Mouse (Mus musculus) CH12.LX (cell line): Measurements from ENCODE around the gene Ubr4. TPM values are rescaled to one million over a fixed set of nuclear protein-coding genes. Genes with fewer than 3 reads are reported as not detected.

ENCODE experiments used
- DNase-seq: peaks from one replicate; pipeline ENCODE4 v3.0.0-alpha.2; 2013; ENCODE audit errors: extremely low read depth
- H3K27ac ChIP-seq: 2 replicates; pipeline ENCODE4 v1.5.1; 2012; ENCODE audit warnings: low read depth, mild to moderate bottlenecking, control low read depth, moderate library complexity; ENCODE audit not compliant: insufficient read depth
- H3K27me3 ChIP-seq: replicated peaks from 2 replicates; pipeline ENCODE3; 2012; ENCODE audit warnings: inconsistent platforms
- H3K36me3 ChIP-seq, 2 experiments: replicated peaks in 1 of 2; 2 replicates each; pipeline versions ENCODE3 to v1.6.1; 2012; ENCODE audit warnings: inconsistent platforms in 1 of 2, low read length in 1 of 2, mild to moderate bottlenecking in 1 of 2, mixed read lengths in 1 of 2, moderate library complexity in 1 of 2; ENCODE audit not compliant: control insufficient read depth in 1 of 2, insufficient read depth in 1 of 2
- H3K4me1 ChIP-seq, 2 experiments: 2 replicates each; pipeline ENCODE4 v1.6.1; 2012; ENCODE audit warnings: inconsistent platforms in 1 of 2, moderate library complexity in 1 of 2; ENCODE audit not compliant: insufficient read depth in 2 of 2, control insufficient read depth in 1 of 2
- H3K4me2 ChIP-seq: 2 replicates; pipeline ENCODE4 v1.6.1; 2012; ENCODE audit warnings: low read depth, mild to moderate bottlenecking, control low read depth; ENCODE audit not compliant: poor library complexity, insufficient read depth, severe bottlenecking
- H3K4me3 ChIP-seq, 3 experiments: fragments of 150-350 bp in 1 of 3; sonication (generic) in 1 of 3; replicated peaks in 1 of 3; 2 replicates each; pipeline versions ENCODE3 to v1.5.1; 2011 to 2012; ENCODE audit warnings: low read depth in 2 of 3, low read length in 2 of 3, mild to moderate bottlenecking in 2 of 3, moderate library complexity in 2 of 3, control low read depth in 1 of 3, improper control_type of control experiment in 1 of 3, inconsistent platforms in 1 of 3, mixed read lengths in 1 of 3; ENCODE audit not compliant: poor library complexity in 1 of 3
- H3K79me2 ChIP-seq: replicated peaks from 2 replicates; pipeline ENCODE4 v1.6.1; 2012; ENCODE audit warnings: mild to moderate bottlenecking, moderate library complexity; ENCODE audit not compliant: control insufficient read depth, poor library complexity, insufficient read depth, severe bottlenecking; ENCODE audit errors: extremely low read depth
- H3K9ac ChIP-seq: 2 replicates; pipeline ENCODE4 v1.6.1; 2012; ENCODE audit warnings: low read depth, mild to moderate bottlenecking, control low read depth, moderate library complexity; ENCODE audit not compliant: insufficient read depth
- H3K9me3 ChIP-seq: replicated peaks from 2 replicates; pipeline ENCODE3; 2012; ENCODE audit warnings: low read length, inconsistent platforms, mixed read lengths
- CHD2 ChIP-seq: IDR thresholded peaks from 2 replicates; pipeline ENCODE4 v1.6.1; 2011; ENCODE audit warnings: low read length, improper control_type of control experiment
- E2F4 ChIP-seq: IDR thresholded peaks from 2 replicates; pipeline ENCODE4 v1.6.1; 2011; ENCODE audit warnings: low read depth, low read length, improper control_type of control experiment; ENCODE audit not compliant: insufficient replicate concordance
- ELF1 ChIP-seq: IDR thresholded peaks from 2 replicates; pipeline ENCODE4 v1.6.1; 2014; ENCODE audit warnings: low read depth, mild to moderate bottlenecking, inconsistent platforms, low read length, improper control_type of control experiment
- GABPA ChIP-seq: IDR thresholded peaks from 2 replicates; pipeline ENCODE4 v1.6.1; 2012; ENCODE audit warnings: low read depth, low read length, improper control_type of control experiment, inconsistent platforms; ENCODE audit not compliant: insufficient replicate concordance
- HCFC1 ChIP-seq: IDR thresholded peaks from 2 replicates; pipeline ENCODE4 v1.6.1; 2012; ENCODE audit warnings: low read depth, mild to moderate bottlenecking, inconsistent platforms, low read length, improper control_type of control experiment
- IRF4 ChIP-seq: IDR thresholded peaks from 2 replicates; pipeline ENCODE4 v1.6.1; 2014; ENCODE audit warnings: low read depth, mild to moderate bottlenecking, inconsistent platforms, low read length, improper control_type of control experiment
- KAT2A ChIP-seq: IDR thresholded peaks from 2 replicates; pipeline ENCODE4 v1.6.1; 2012; ENCODE audit warnings: low read length, improper control_type of control experiment, inconsistent platforms; ENCODE audit not compliant: insufficient replicate concordance
- MAFK ChIP-seq: IDR thresholded peaks from 2 replicates; pipeline ENCODE4 v1.6.1; 2011; ENCODE audit warnings: low read length, improper control_type of control experiment; ENCODE audit not compliant: insufficient replicate concordance
- MAX ChIP-seq: IDR thresholded peaks from 2 replicates; pipeline ENCODE4 v1.6.1; 2011; ENCODE audit warnings: low read length, improper control_type of control experiment
- MAZ ChIP-seq: IDR thresholded peaks from 2 replicates; pipeline ENCODE4 v1.6.1; 2012; ENCODE audit warnings: low read depth, mild to moderate bottlenecking, inconsistent platforms, low read length, improper control_type of control experiment, moderate library complexity
- NRF1 ChIP-seq: IDR thresholded peaks from 2 replicates; pipeline ENCODE4 v1.6.1; 2014; ENCODE audit warnings: low read depth, mild to moderate bottlenecking, inconsistent platforms, low read length, improper control_type of control experiment, moderate library complexity
- POLR2A ChIP-seq: IDR thresholded peaks from 2 replicates; pipeline ENCODE4 v1.6.1; 2011; ENCODE audit warnings: low read depth, mild to moderate bottlenecking, improper control_type of control experiment, low read length
- POLR2AphosphoS2 ChIP-seq: IDR thresholded peaks from 2 replicates; pipeline ENCODE4 v1.6.1; 2011; ENCODE audit warnings: low read depth, low read length, improper control_type of control experiment
- RAD21 ChIP-seq: IDR thresholded peaks from 2 replicates; pipeline ENCODE4 v1.6.1; 2011; ENCODE audit warnings: low read depth, mild to moderate bottlenecking, low read length, improper control_type of control experiment, moderate library complexity
- RCOR1 ChIP-seq: conservative IDR thresholded peaks from 2 replicates; pipeline ENCODE4 v1.6.1; 2012; ENCODE audit warnings: low read depth, mild to moderate bottlenecking, inconsistent platforms, low read length, improper control_type of control experiment
- SMC3 ChIP-seq: IDR thresholded peaks from 2 replicates; pipeline ENCODE4 v1.6.1; 2011; ENCODE audit warnings: low read depth, low read length, improper control_type of control experiment
- TCF12 ChIP-seq: IDR thresholded peaks from 2 replicates; pipeline ENCODE4 v1.6.1; 2014; ENCODE audit warnings: low read depth, mild to moderate bottlenecking, inconsistent platforms, low read length, improper control_type of control experiment
- USF1 ChIP-seq: IDR thresholded peaks from 2 replicates; pipeline ENCODE4 v1.6.1; 2014; ENCODE audit warnings: low read depth, mild to moderate bottlenecking, inconsistent platforms, low read length, improper control_type of control experiment
- USF2 ChIP-seq: conservative IDR thresholded peaks from 2 replicates; pipeline ENCODE4 v1.6.1; 2011; ENCODE audit warnings: low read depth, low read length, improper control_type of control experiment
- ZMIZ1 ChIP-seq: IDR thresholded peaks from 2 replicates; pipeline ENCODE4 v1.6.1; 2012; ENCODE audit warnings: low read depth, mild to moderate bottlenecking, inconsistent platforms, low read length, improper control_type of control experiment
- ZNF384 ChIP-seq: IDR thresholded peaks from 2 replicates; pipeline ENCODE4 v1.6.1; 2012; ENCODE audit warnings: low read depth, low read length, improper control_type of control experiment, inconsistent platforms
- dilution Hi-C: fragments of 300-500 bp; cut with MboI; formaldehyde crosslinking; loops from 2 replicates; pipeline ENCODE4 v1.14.3; 2020; ENCODE audit warnings: low sequenced_read_pairs; ENCODE audit not compliant: extremely low pct_unique_long_range_greater_than_20kb, extremely low pct_ligation_motif_present
- in situ Hi-C: fragments of 300-500 bp; cut with MboI; formaldehyde crosslinking; loops from 3 replicates; pipeline ENCODE4 v1.14.3; 2019; ENCODE audit warnings: low sequenced_read_pairs, low pct_ligation_motif_present, low pct_unique_long_range_greater_than_20kb, mixed read lengths
- polyA plus RNA-seq: library from polyadenylated mRNA; unstranded; fragments of >175 nt; gene quantifications from 2 replicates; pipeline ENCODE4 v1.2.1, GENCODE M21; 2012; ENCODE audit warnings: low read depth; ENCODE audit not compliant: insufficient read length
- total RNA-seq, 2 experiments: library from RNA; depleted of rRNA; stranded (reverse); fragments of 300-350 nt in 1 of 2; fragments of >200 nt in 1 of 2; gene quantifications; 2 replicates each; pipeline ENCODE4 v1.2.3; 2012 to 2014

The Ubr4 gene
- total and polyA plus RNA-seq, 3 experiments = 43.0 to 102 (median 90.8) TPM

DNA sequence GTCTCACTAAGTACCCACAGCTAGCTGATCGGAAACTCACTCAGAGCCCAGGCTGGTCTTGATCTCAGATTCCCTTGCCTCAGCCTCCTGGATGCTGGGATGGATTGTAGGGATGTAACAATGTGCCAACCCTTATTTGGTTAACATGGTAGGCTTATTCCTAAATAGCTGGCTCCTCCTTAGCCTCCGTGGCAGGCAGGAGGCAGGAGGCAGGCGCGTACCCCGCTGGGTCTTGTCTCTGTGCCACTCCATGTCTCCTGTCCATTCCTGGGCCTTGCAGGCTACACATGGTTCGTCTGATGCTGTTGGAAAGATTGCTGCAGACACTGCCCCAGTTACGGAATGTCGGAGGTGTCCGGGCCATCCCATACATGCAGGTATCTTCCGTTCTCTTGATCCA, 91.9 kb downstream of the Ubr4 start:
- Histone ChIP-seq H3K4me2 (no peak overlapping the region), H3K36me3 (peaks cover 83 to 97% of the 10 kb centered on the region in 2 experiments), H3K9ac (no peak overlapping the region), H3K27ac (no peak overlapping the region), H3K4me3 (no peak overlapping the region), H3K4me1 (no peaks in the 10 kb centered on the region), H3K27me3 (no peaks in the 10 kb centered on the region), H3K79me2 (no peaks in the 10 kb centered on the region), H3K9me3 (no peaks in the 10 kb centered on the region)
- TF ChIP-seq HCFC1 = no peak
- TF ChIP-seq RCOR1 = no peak
- TF ChIP-seq SMC3 = no peak
- TF ChIP-seq ZNF384 = no peak
- TF ChIP-seq USF1 = no peak
- no peak for TF ChIP-seq IRF4
- no peak for TF ChIP-seq TCF12
- no peak for DNase-seq
- dilution Hi-C loops = no loop called here
- in situ Hi-C loops = no loop called here

DNA sequence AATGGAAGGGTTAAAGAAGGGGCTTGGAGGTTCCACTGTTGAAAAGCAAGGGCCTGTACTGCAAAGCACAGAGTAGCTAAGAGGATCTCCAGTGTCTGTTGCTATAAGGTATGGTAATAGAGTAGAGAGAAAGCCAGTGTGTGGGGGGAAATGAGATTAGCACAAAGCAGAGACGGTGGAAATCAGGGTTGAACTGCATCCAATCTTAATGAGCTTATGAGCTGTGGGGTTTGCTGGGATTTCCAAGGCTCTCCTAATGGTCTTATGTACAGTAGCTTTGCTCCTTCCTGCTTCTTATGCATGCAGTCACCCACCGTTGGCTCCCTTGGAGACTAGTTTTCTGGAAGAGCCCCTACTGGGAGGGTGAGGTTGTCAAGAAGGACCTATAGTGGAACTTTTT, 93.8 kb downstream of the Ubr4 start:
- H3K36me3 ChIP-seq = peaks cover 85 to 97% of the 10 kb centered on the region in 2 experiments
- H3K27ac ChIP-seq = no peak overlapping the region
- no peak for DNase-seq
- in situ Hi-C loops (no loop called here), dilution Hi-C loops (no loop called here)
- TF ChIP-seq ELF1 (no peak), GABPA (no peak), IRF4 (no peak), KAT2A (no peak), E2F4 (no peak), MAX (no peak), POLR2A (no peak), MAFK (no peak), RAD21 (no peak), NRF1 (no peak), USF1 (no peak), USF2 (no peak), CHD2 (no peak), MAZ (no peak), ZMIZ1 (no peak), POLR2AphosphoS2 (no peak), HCFC1 (no peak)
- no peak overlapping the region for H3K4me2 ChIP-seq
- H3K4me1 ChIP-seq = peaks cover 0 to 4% of the 10 kb centered on the region in 2 experiments; a peak in 2 of 4 replicates
- no peaks in the 10 kb centered on the region for H3K27me3 ChIP-seq
- no peak overlapping the region for H3K4me3 ChIP-seq
- no peaks in the 10 kb centered on the region for H3K79me2 ChIP-seq
- no peaks in the 10 kb centered on the region for H3K9me3 ChIP-seq
- no peak overlapping the region for H3K9ac ChIP-seq
